Comparison of ENCODE assay signal across 15 mouse cellular contexts in genomic region chr13:107917564-107917963, GRCm38 (mm10).
"Had no signal": no experiment of that assay in that cellular context is flagged by ENCODE, and none has a peak within 500 bp of the region (broad histone marks: within the 10 kb centered on the region; RNA-seq: fewer than 3 reads in every experiment).

No protein-coding gene starts in this region.

- DNase-seq: retina, postnatal 1 day; right cerebral cortex, adult 18-20 months; right cerebral cortex, postnatal 14 days; right cerebral cortex, postnatal 25 days; right cerebral cortex, postnatal 4 days; spleen, adult 18-20 months; thymus, adult 18-20 months; thymus, adult 2 months; thymus, postnatal 14 days; thymus, postnatal 25 days; thymus, postnatal 36 days; thymus, postnatal 4 days had no signal

- H3K27ac ChIP-seq: neural tube, embryonic 15.5 days; stomach, embryonic 15.5 days; stomach, postnatal 0 days had no signal

- H3K36me3 ChIP-seq: neural tube, embryonic 15.5 days; stomach, embryonic 15.5 days had no signal

- H3K9me3 ChIP-seq: neural tube, embryonic 15.5 days; stomach, embryonic 15.5 days had no signal

- H3K9ac ChIP-seq: neural tube, embryonic 15.5 days; stomach, embryonic 15.5 days had no signal

- H3K4me3 ChIP-seq: neural tube, embryonic 15.5 days; stomach, embryonic 15.5 days had no signal

- H3K27me3 ChIP-seq: neural tube, embryonic 15.5 days; stomach, embryonic 15.5 days had no signal

- H3K4me2 ChIP-seq: neural tube, embryonic 15.5 days; stomach, embryonic 15.5 days had no signal

- H3K4me1 ChIP-seq: neural tube, embryonic 15.5 days; stomach, embryonic 15.5 days had no signal
